17 mouse cellular contexts compared by ENCODE assay signal in genomic region chr5:17747143-17747542, GRCm38 (mm10).
DNase-seq lines count a peak whose midpoint lies in the region; ATAC-seq lines count a peak whose summit lies in the region.
"Had no signal": no experiment of that assay in that cellular context is flagged by ENCODE, and none has a peak within 500 bp of the region (broad histone marks: within the 10 kb centered on the region; RNA-seq: fewer than 3 reads in every experiment).

No protein-coding gene starts in this region.

- H3K9me3 ChIP-seq in forebrain, embryonic 10.5 days: no peaks in the 10 kb centered on the region
- no peaks in the 10 kb centered on the region for H3K9me3 ChIP-seq in forebrain, embryonic 15.5 days
- H3K9me3 ChIP-seq: embryonic facial prominence, embryonic 13.5 days; limb, embryonic 15.5 days; midbrain, embryonic 12.5 days had no signal

- H3K4me1 ChIP-seq in forebrain, embryonic 10.5 days: peaks cover 9% of the 10 kb centered on the region
- no peaks in the 10 kb centered on the region for H3K4me1 ChIP-seq in forebrain, embryonic 15.5 days
- H3K4me1 ChIP-seq: limb, embryonic 15.5 days; midbrain, embryonic 12.5 days had no signal

- H3K4me2 ChIP-seq in forebrain, embryonic 15.5 days (replicated peaks): no peak overlapping the region
- H3K4me2 ChIP-seq: embryonic facial prominence, embryonic 13.5 days; limb, embryonic 15.5 days; midbrain, embryonic 12.5 days had no signal

- no peak overlapping the region for H3K27ac ChIP-seq in forebrain, embryonic 10.5 days
- no peak overlapping the region for H3K27ac ChIP-seq in forebrain, embryonic 15.5 days (replicated peaks)
- H3K27ac ChIP-seq: embryonic facial prominence, embryonic 13.5 days; limb, embryonic 15.5 days; midbrain, embryonic 12.5 days had no signal

- H3K27me3 ChIP-seq in forebrain, embryonic 10.5 days (ENCODE audit: poor library complexity, severe bottlenecking): no peaks in the 10 kb centered on the region
- H3K27me3 ChIP-seq in forebrain, embryonic 15.5 days: no peaks in the 10 kb centered on the region
- H3K27me3 ChIP-seq: embryonic facial prominence, embryonic 13.5 days; limb, embryonic 15.5 days; midbrain, embryonic 12.5 days had no signal

- no peak overlapping the region for H3K4me3 ChIP-seq in forebrain, embryonic 10.5 days
- no peak overlapping the region for H3K4me3 ChIP-seq in forebrain, embryonic 15.5 days
- H3K4me3 ChIP-seq: embryonic facial prominence, embryonic 13.5 days; limb, embryonic 15.5 days; midbrain, embryonic 12.5 days had no signal

- DNase-seq in forebrain, embryonic 10.5 days (ENCODE audit: extremely low spot score, low spot score): peak; percentile 22
- DNase-seq in 3T3-L1 (ENCODE audit: low read depth, low spot score): peak; percentile 47
- DNase-seq in embryo, embryonic 10 days (ENCODE audit: low spot score): peak; percentile 59
- DNase-seq in forelimb bud, embryonic 11.5 days (ENCODE audit: low read depth, low spot score): peak; percentile 51
- DNase-seq in adrenal gland, postnatal 10 days: no peak
- no peak for DNase-seq in c-Kit-positive CD71-positive TER-119-positive erythroid progenitor cells, embryonic 14.5 days (ENCODE audit: low spot score)
- DNase-seq in layer of hippocampus, postnatal 10 days (ENCODE audit: low spot score in 2 of 2): no peak
- DNase-seq: gastrocnemius, postnatal 25 days; liver, postnatal 0 days; lung, postnatal 4 days; spleen, adult 18-20 months; thymus, postnatal 14 days had no signal

- H3K36me3 ChIP-seq in forebrain, embryonic 10.5 days (replicated peaks): no peaks in the 10 kb centered on the region
- no peaks in the 10 kb centered on the region for H3K36me3 ChIP-seq in forebrain, embryonic 15.5 days
- H3K36me3 ChIP-seq: embryonic facial prominence, embryonic 13.5 days; limb, embryonic 15.5 days; midbrain, embryonic 12.5 days had no signal

- no peak for ATAC-seq in forebrain, embryonic 15.5 days (replicated peaks)
- ATAC-seq: inflammation-experienced regulatory T-cells, adult 6 months; liver, postnatal 0 days had no signal

- 42% methylated on average over 5 of the region's 5 CpGs for WGBS in forebrain, embryonic 10.5 days
- 29% methylated on average over 5 of the region's 5 CpGs for WGBS in forebrain, embryonic 15.5 days

- no peak overlapping the region for H3K9ac ChIP-seq in forebrain, embryonic 15.5 days (replicated peaks)
- H3K9ac ChIP-seq: embryonic facial prominence, embryonic 13.5 days; limb, embryonic 15.5 days; liver, postnatal 0 days; midbrain, embryonic 12.5 days had no signal

Comparison
In these comparisons a context has a peak if more than half of its experiments do, and no peak if none do; other contexts are left out.
1. DNase-seq: peak in forebrain, embryonic 10.5 days (single experiment), 3T3-L1 (single experiment), embryo, embryonic 10 days (single experiment) and forelimb bud, embryonic 11.5 days (single experiment); none in adrenal gland, postnatal 10 days (single experiment), c-Kit-positive CD71-positive TER-119-positive erythroid progenitor cells, embryonic 14.5 days (single experiment) and layer of hippocampus, postnatal 10 days (0 of 2).